Mouse (Mus musculus): ENCODE measurements at regions not wholly inside any gene's neighbourhood (a gene's known extent, or its start where the extent isn't known, plus 50 kb on each side); places are given as distances from the start of the nearest gene placed in this dataset.

DNA sequence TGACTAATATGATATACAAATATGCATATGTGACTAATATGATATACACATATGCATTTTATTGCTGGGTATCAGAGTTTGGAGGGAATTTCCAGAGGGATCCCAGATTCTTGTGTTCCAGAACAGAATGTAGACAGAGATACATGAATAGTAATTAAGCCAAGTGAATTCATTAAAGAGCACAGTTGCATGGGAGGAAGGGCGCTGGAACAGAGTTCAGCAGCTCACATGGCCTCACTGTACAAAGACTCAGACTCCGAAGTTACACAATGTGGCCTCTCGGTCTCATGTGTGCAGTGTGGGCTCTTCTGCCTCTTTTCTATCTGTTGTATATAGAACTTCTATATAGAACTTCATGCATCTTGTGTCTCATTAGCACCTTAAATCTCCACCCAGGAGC lies 196.8 kb upstream of the Rbfox1 start:
- DNase-seq (ENCODE audit: extremely low read depth, insufficient read length, low spot score) = no peak

DNA sequence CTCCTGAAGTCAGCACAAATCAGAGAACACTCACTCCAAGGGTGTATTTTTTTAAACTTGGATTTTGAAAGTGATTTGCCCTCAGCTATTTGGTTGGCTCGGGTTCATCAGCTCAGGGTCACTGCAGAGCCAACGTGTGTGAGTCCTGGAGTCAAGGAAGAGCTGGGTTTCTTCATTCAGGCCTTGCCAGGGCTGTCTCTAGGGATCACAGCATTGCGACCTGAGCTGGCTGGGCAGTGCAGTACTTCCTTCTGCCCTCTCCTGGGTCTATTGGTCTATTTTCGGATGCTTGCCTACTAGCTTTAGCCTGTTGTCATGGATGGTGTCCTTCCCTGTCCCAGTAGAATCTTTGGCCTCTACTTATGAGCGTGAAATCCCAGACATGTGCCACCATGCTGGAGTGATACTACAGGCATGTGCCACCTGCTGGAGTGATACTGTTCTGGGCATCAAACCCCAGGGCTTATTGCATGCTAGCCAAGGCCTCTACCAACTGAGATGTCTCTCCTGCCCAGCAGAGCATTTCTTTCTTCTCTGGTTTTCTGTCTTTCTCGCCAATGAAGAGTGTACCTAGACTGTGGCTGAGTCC lies 211.7 kb upstream of the Rbfox1 start:
- DNase-seq (ENCODE audit: extremely low read depth, insufficient read length, low spot score) = no peak

DNA sequence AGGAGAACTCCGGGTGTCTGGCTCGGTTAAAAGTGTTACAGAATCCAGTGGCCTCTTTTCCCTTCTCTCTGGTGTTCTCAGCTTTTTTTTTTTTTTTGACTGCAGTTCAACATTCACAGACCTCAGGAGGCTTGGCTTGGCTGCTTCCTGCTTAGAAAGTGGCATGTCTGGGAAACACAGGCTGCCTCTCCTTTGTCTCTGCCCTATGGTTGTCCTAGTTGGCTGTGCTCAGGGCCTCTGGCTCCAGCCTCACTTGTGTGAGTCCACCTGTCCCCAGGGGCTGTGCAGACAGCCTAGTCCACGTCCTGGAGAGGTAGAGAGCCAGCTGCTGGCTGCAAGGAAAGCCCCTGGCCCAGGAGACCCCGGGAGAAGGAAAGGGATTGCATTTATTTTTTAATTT lies 212.3 kb upstream of the Rbfox1 start:
- DNase-seq (ENCODE audit: extremely low read depth, insufficient read length, low spot score) = no peak

DNA sequence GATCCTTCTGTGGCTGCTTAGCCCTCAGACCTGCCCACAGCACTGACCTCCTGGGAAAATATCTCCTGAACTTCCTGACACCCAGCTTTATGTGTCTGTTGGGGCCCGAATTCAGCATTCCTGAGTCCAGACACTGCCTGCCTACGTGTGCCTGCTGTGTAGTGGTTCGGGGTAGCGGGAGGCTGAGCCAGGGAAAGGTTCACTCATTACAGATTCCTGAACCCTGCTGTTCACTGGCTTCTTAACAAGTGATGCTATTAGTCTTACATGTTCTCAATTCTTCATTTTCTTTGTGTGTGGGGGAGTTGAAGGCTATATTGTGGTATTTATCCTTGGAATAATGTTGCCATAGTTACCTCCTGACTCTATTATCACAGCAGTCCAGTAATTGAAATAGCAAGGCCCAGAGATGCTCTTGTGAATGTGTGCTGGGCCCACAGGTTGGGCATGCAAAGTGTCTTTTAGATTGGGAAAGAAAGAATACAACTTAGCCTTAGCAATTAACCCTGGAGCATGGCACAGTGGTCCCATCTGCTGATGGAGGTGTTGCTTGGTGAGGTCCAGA lies 216.7 kb upstream of the Rbfox1 start:
- DNase-seq (ENCODE audit: extremely low read depth, insufficient read length, low spot score) = no peak

DNA sequence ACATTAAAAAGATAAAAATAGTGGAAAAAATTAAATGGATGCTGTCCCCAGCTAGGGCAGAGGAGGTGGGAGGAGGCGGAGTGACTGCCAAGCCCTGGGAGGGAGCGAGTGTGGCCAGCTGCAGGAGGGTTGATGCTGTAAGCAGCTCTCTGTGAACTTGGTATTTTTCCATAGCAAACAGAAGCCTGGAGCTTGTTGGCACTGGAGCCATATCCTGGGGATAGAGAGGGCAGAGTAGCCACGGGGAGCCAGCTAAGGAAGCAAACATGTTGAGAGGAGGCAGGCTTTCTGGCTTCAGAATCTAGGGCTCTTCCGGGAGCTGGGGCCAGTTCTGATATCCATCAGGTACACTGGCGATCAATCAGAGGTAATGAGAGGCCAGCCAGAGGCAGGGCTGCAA lies 223.2 kb upstream of the Rbfox1 start:
- DNase-seq (ENCODE audit: extremely low read depth, insufficient read length, low spot score) = peak; percentile 4

DNA sequence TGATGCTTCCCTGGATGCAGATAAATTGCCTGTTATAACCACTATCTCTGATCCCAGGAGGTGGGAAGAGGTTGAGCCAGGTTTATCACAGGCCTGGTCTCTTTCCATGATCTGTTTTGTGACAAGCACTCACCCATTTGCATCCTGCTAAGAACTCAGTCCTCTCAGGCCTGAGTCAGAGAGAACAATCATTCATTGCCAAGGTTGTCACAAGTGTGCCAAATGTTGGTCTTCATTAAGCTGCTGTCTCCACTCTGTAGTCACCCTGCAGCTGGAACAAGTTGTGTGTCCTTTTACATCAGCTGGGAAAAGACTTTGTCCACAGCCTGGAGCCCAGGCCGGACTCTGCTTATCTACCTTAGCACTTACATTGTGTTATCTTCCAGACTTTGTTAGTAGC lies 233.6 kb upstream of the Rbfox1 start:
- no peak for DNase-seq (ENCODE audit: extremely low read depth, insufficient read length, low spot score)

DNA sequence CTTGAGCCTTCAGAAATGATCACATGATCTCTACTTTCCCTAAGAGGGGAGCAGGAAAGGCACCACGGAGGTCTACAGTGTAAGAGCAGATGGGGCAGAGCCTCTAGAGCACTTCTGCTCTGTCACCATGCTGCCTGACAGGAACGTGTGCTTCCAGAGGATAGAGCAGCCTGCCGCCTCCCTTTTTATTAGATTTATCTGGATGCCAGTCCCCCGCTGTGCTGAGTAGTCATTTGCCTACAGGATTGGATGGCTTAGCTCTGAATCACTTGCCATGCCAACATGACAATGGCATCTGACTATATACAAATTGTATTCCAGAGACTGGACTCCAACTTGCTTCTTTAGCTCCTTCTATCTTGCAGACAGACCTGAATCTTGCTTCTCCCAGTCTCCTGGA lies 234.2 kb upstream of the Rbfox1 start:
- no peak for DNase-seq (ENCODE audit: extremely low read depth, insufficient read length, low spot score)

DNA sequence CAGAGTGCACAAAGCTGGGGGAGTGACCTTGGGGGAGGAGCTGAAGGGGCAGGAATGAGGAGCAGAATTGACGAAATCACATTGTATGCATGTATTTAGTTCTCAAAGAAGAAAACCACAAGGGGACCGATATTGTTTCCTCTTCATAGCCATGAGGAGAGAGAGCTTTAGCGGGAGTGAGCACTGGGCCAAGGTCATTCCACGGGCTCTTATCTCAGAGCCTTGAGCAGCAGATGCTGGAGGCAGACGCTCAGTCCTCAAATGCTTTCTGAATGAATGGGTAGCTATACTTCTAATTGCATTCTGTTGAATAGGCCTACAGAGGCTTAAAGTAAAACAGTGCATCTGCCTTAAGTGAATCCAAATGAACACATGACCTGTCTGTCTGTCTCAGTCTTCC lies 245.2 kb upstream of the Rbfox1 start:
- DNase-seq (ENCODE audit: extremely low read depth, insufficient read length, low spot score) = no peak

DNA sequence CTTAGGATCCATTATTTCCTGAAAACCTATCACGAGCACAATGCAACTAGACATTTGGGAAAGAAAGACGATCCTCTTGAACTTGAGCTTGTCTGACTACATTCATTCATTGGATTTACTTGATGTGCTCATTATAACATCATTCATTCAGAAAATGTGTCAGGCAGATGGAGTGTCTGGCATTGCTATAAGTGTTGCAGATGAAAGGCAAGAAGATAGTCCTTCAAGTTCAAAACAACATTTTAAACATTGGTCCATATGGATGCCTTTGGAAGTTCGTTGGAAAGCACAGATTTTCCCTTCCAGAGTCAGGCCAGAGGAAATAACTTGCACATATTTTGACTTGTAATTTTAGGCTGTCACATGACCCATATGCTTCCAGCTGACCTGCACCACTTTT lies 255.2 kb upstream of the Rbfox1 start:
- DNase-seq (ENCODE audit: extremely low read depth, insufficient read length, low spot score) = no peak

DNA sequence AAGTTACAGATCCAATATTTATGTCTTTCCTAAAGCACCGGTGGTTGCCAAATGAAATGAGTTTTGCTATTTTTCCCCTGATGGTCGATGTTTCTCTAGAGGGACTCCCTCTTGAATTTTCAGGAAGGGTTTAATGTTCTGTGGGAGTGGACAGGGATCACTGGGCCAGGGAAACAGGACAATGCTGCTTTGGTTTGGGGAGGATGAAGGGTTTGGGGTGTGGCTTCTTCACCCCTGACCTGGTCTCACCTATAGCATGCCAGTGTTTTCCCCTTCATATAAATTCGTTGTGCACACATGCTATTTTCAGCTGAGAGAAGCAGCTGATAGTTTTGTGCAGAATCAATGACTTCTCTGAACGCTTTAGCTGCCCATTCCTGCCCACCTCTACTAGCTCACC lies 257.2 kb upstream of the Rbfox1 start:
- DNase-seq (ENCODE audit: extremely low read depth, insufficient read length, low spot score) = no peak

DNA sequence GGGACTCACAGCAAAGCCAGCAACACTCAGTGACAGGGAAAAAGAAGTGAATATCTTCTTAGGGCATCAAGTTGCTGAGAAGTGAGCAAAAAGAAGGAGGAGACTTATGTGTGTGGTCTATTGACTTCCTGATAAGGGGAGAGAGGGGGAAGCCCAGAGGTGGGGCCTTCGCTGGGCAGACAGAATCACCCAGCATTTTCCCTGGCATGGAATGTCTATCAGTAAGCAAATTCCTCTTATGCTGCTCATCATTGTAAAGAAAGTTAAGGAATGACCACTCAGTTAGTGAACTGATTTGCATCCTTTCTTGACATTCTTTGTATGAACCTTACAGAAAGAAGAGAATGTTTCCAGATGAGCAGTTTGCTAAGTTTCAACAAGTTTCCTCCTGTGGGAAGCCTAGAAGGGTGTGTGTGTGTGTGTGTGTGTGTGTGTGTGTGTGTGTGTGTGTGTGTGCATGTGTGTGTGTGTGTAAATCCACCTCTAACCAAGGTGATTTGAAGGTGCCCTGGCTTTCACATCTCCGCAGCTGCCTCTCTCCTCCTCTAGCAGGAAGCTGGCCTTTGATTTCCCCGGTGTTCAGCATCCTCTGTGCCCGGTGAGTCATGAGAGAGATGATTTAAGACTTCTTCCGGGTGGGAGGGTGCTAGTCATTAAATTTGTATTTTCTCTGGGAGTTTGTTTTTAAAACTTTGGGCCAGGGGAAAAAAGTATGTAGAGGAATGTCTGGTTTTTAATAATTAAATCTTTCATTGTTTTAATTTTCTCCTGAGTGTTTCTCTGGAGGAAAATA lies 257.8 kb upstream of the Rbfox1 start:
- no peak for DNase-seq (ENCODE audit: extremely low read depth, insufficient read length, low spot score)

DNA sequence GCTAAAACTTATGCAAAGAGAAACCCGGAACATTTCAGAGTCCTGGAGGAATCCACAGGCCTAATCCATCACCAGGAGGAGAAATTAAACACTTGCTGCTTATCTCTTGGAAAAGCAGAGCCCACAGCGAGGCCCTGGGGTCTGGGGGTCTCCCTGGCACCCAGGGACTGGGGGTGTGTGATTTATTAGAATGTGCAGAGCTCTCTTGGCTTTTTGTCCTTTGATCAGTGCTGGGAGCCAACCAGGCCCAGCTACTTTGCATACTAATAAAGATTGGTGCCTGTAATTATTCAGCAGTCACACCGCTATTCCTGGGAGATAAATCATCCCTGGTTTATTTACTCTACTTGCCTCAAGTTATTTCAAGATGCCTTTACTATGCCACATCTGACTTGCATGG lies 260.0 kb upstream of the Rbfox1 start:
- DNase-seq (ENCODE audit: extremely low read depth, insufficient read length, low spot score) = no peak

DNA sequence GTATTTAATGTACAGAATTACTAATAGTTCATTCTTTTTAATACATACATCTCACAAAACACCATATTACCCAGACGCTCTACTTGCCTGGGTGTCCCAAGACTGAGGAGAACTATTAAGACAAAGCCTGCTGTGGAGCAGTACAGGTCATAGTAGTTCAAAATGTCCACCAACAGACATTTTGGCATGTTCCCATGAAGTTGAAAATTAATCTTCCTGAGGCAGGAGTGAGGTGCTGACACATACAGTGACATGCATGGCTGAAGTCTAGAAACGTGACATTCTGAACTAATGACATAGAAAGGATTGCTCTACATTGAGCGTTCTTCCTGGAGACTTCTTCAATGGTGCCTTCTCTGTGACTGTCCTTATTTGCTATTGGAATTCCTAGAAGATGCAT lies 264.6 kb upstream of the Rbfox1 start:
- no peak for DNase-seq (ENCODE audit: extremely low read depth, insufficient read length, low spot score)

DNA sequence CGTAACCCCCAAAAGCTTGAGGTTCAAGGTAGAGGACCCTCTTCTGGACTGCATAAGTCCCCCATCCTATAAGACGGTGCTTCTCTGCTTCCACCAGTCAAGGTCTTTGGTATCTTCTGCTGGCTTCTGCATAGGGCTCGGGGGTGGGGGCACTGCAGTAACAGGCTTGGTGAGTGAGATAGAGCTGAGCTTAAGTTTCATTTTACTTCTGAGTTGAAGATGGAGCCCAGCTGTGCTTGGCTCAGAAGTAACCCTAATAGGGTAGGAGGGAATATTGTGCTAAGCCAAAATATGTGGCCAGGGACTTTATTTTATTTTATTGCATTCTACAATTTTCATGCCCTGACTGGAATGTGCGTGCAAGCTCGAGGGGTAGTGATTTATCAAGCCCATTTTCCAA lies 268.8 kb upstream of the Rbfox1 start:
- DNase-seq (ENCODE audit: extremely low read depth, insufficient read length, low spot score) = no peak

DNA sequence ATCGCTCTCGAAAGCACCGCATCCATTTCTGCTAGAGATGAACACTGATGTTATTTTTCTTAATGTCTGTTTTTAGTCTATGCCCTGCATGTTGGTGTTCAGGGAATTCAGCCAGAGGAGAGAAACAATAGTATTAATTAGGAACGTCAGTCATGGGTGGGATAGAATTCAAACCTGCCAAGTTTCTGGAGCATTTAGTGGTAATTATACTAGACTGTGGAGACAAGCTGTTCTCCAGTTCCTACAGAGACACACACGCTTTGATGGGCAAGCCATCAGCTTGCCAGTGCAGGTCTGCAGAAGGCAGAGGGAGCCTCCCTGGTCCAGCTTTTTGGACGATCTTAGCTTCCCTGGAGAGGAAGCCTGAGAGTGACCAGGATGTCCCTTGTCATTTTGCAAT lies 289.8 kb upstream of the Rbfox1 start:
- DNase-seq (ENCODE audit: extremely low read depth, insufficient read length, low spot score) = no peak

DNA sequence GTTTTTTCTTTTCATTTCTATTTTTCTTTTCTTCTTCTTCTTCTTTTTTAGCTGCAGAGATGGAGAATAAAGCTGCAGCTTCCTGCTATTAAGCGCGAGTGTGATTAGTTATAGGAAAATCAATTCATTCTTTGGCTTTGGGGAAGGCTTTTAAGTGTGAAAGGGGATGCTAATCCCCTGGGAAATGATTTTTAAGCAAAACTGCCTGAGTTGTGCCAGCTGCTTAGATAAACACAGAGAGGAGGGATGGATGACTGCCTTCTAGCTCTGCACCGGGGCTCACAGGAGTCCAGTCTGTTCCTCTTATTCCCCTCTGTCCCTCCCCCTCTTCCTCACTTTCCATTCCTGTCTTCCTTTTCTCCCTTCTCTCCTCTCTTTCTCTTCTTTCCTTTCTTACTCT lies 306.8 kb upstream of the Rbfox1 start:
- DNase-seq (ENCODE audit: extremely low read depth, insufficient read length, low spot score) = no peak

DNA sequence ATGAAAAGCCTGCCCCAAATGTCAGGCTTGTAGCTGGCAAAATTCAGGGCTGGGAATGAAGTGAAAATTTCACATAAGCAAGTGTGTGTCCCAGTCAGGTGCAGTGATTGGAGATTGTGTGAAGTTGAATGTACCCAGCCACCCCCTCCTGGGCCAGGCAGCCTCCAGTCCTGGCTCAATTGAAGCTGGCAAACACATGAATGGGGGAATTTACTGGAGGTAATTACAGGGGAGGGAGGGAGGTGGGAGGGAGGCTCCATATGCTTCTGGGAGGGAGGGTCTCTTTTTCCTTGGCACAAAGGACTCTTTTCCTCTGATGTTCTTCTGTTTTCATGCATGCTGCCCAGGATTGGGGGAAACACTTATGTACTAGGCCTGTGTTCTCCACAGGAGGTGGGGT lies 312.4 kb upstream of the Rbfox1 start:
- DNase-seq (ENCODE audit: extremely low read depth, insufficient read length, low spot score) = no peak

DNA sequence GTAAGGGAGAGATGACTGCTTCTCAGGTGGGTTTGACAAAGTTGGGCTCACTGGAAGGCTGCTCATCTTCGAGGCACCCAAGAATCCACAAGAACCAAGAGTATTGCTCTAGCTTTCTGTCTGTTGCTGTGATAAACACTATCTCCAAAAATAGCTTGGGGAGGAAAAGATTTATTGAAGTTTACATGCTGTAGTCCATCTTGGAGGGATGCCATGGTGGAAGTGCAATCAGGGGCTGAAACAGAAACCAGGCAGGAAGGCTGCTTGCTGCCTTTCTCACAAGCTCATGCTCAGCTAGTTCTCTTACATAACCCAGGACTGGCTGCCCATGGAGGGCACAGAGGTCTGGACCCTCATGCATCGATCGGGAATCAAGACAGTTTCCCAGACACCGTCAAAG lies 314.5 kb upstream of the Rbfox1 start:
- DNase-seq (ENCODE audit: extremely low read depth, insufficient read length, low spot score) = no peak

DNA sequence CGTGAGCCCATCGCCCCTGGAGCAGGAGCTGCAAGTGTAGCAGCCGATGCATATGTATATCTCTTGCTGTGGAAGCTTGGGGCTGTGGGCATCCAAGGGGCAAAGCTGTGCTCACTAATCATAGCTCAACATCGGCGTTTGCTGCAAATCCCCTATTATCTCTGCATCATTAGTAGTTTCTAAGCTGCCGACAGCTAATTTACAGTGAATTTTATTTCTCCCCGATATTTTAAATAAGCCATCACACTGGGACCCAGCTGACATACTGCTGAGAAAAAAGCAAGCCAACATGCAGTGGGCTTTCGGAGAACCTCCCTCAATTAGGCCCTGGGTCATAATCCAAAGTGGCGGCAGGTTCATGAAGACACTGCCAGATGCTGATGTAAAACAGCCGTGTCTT lies 313.3 kb upstream of the Eef2kmt start:
- DNase-seq (ENCODE audit: extremely low read depth, insufficient read length, low spot score) = no peak

DNA sequence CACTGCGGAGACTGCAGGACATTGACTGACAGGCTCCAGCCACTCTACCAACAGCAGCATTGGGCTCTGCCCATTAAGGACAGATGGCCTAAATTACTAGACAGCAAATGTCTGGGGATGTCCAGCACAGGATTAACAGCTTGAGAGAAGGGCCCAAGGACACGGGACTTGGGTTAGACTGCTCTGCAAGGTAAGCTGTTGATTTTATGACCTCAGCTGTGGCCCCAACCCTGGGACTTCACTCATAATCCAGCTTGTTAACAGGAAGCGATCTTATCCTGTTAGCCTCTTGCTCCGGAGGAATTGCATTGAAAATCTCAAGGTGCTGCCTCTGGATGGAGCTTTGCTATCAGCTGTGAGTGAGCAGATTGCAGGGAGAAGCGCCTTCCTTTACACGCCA lies 293.2 kb upstream of the Eef2kmt start:
- DNase-seq (ENCODE audit: extremely low read depth, insufficient read length, low spot score) = no peak

DNA sequence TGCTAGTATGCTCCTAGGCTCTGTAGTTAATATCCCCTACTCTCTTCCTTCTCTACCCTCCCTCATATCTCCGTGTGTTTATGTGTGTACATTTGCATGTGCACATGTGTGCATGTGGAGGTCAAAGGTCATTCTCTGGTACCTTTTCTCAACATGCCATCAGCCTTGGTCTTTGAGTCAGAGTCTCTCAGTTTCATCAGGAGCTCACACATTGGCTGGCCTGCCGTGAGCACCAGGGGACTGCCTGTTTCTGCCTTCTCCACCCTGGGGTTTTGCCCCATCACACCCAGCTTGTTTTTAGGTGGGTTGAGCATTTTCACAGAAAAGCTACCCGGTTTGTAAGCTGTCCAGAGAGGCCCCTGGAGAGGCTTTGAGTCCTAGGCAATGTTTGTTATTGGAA lies 292.8 kb upstream of the Eef2kmt start:
- DNase-seq (ENCODE audit: extremely low read depth, insufficient read length, low spot score) = no peak

DNA sequence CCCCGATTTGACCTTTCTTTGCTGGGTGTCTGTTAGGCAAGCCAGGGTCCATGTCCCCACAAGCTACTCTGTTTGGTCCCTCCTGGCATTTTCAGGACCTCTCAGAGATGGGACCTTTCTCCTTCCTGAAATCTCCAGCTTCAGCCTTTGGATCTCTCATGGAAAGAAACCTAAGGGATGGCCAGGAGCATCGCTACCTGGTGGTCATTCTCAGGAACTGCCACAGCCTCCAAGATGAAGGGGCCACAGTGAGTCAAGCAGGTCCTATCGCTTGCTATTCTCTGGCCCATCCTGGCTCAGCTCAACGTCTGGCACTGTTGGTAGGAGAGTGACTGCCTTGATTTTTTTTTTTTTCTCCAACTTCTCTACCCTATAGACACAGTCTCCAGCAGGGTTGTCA lies 291.0 kb upstream of the Eef2kmt start:
- no peak for DNase-seq (ENCODE audit: extremely low read depth, insufficient read length, low spot score)

All from 3134 (cell line).